ENCODE assay signal across 8 mouse cellular contexts in the genomic region with DNA sequence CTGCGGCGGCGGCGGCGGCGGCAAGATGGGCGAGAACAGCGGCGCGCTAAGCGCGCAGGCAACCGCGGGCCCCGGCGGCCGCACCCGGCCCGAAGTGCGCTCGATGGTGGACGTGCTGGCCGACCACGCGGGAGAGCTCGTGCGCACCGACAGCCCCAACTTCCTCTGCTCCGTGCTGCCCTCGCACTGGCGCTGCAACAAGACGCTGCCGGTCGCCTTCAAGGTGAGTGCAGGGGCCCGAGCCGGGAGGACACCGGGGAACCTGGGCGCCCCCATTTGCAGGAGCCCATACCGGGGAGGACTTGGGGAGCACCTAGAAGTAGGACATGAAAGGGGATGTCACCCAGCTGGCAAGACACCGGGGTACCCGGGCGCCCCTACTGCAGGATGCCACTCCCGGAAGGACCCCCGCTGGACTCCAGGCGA. TPM values are rescaled to one million over a fixed set of nuclear protein-coding genes. Genes with fewer than 3 reads are reported as not detected.
A peak's percentile ranks its signal among the peaks of the same experiment; 100 is the strongest.
DNase-seq lines count a peak whose midpoint lies in the region; ATAC-seq and TF ChIP-seq lines count a peak whose summit lies in the region.

No protein-coding gene starts in this region.

- H3K36me3 ChIP-seq in heart, embryonic 14.5 days (ENCODE audit: control insufficient read depth, insufficient read depth, low read length): no peaks in the 10 kb centered on the region
- H3K36me3 ChIP-seq in limb, embryonic 11.5 days (ENCODE audit: control insufficient read depth, insufficient read depth, low read length): no peaks in the 10 kb centered on the region
- H3K36me3 ChIP-seq in midbrain, embryonic 13.5 days: no peaks in the 10 kb centered on the region
- no peaks in the 10 kb centered on the region for H3K36me3 ChIP-seq in stomach, postnatal 0 days (ENCODE audit: control insufficient read depth, insufficient read depth, low read length)

- H3K9me3 ChIP-seq in heart, embryonic 14.5 days (ENCODE audit: control insufficient read depth, low read length): no peaks in the 10 kb centered on the region
- H3K9me3 ChIP-seq in limb, embryonic 11.5 days (ENCODE audit: control insufficient read depth, low read length): no peaks in the 10 kb centered on the region
- H3K9me3 ChIP-seq in midbrain, embryonic 13.5 days: no peaks in the 10 kb centered on the region
- H3K9me3 ChIP-seq in stomach, postnatal 0 days (ENCODE audit: control insufficient read depth, low read length): no peaks in the 10 kb centered on the region

- H3K4me1 ChIP-seq in heart, embryonic 14.5 days (ENCODE audit: control insufficient read depth in 2 of 2, insufficient read depth in 2 of 2, low read length in 2 of 2): peaks cover 0 to 14% of the 10 kb centered on the region in 2 experiments; a peak in 3 of 4 replicates
- H3K4me1 ChIP-seq in limb, embryonic 11.5 days (ENCODE audit: control insufficient read depth, insufficient read depth, low read length): peaks cover 43% of the 10 kb centered on the region
- peaks cover 23% of the 10 kb centered on the region for H3K4me1 ChIP-seq in midbrain, embryonic 13.5 days (replicated peaks)
- H3K4me1 ChIP-seq in stomach, postnatal 0 days (replicated peaks; ENCODE audit: control insufficient read depth, insufficient read depth): no peaks in the 10 kb centered on the region

- H3K4me2 ChIP-seq in heart, embryonic 14.5 days (ENCODE audit: low read length): peak overlapping the region; percentile 67
- peak overlapping the region; percentile 55 for H3K4me2 ChIP-seq in limb, embryonic 11.5 days (ENCODE audit: low read depth, severe bottlenecking)
- peak overlapping the region; percentile 50 for H3K4me2 ChIP-seq in midbrain, embryonic 13.5 days (replicated peaks)
- peak overlapping the region; percentile 52 for H3K4me2 ChIP-seq in stomach, postnatal 0 days (replicated peaks; ENCODE audit: low read depth)

- peak; percentile 32 to 46 for DNase-seq in CD8-positive naive resting alpha-beta T cell, adult 2 months (ENCODE audit: low read depth in 2 of 2, low spot score in 2 of 2)
- peak; percentile 46 for DNase-seq in ZHBTc4 (ENCODE audit: low read depth, low spot score)
- peak; percentile 63 for DNase-seq in limb, embryonic 11.5 days (ENCODE audit: low spot score)
- peak; percentile 44 for DNase-seq in stomach, postnatal 0 days (ENCODE audit: low spot score)
- DNase-seq in left cerebral cortex, adult 9 months (ENCODE audit: low spot score in 2 of 2): no peak
- DNase-seq in right cerebral cortex, postnatal 10 days (ENCODE audit: low spot score in 2 of 2): no peak

- H3K4me3 ChIP-seq in heart, embryonic 14.5 days (ENCODE audit: control insufficient read depth in 1 of 2, insufficient read depth in 1 of 2, low read depth in 1 of 2, low read length in 2 of 2): peak overlapping the region; percentile 16 to 40; a peak in 3 of 4 replicates
- peak overlapping the region; percentile 29 for H3K4me3 ChIP-seq in limb, embryonic 11.5 days (ENCODE audit: low read depth, low read length)
- H3K4me3 ChIP-seq in midbrain, embryonic 13.5 days (replicated peaks): peak overlapping the region; percentile 32
- peak overlapping the region; percentile 32 for H3K4me3 ChIP-seq in stomach, postnatal 0 days (ENCODE audit: low read depth, low read length)

- no peak for ATAC-seq in heart, embryonic 14.5 days (ENCODE audit: insufficient number of reproducible peaks, insufficient read depth, low FRiP score, low read depth)
- no peak for ATAC-seq in limb, embryonic 11.5 days (ENCODE audit: insufficient number of reproducible peaks, low FRiP score, low TSS enrichment, low read depth)
- ATAC-seq in midbrain, embryonic 13.5 days: no peak
- no peak for ATAC-seq in stomach, postnatal 0 days (ENCODE audit: low FRiP score, low TSS enrichment)

- no peak overlapping the region for H3K27ac ChIP-seq in heart, embryonic 14.5 days (replicated peaks in 1 of 2; ENCODE audit: control insufficient read depth in 1 of 2, insufficient read depth in 1 of 2, low read depth in 2 of 2, low read length in 2 of 2)
- H3K27ac ChIP-seq in limb, embryonic 11.5 days (replicated peaks; ENCODE audit: low read depth, low read length): no peak overlapping the region
- H3K27ac ChIP-seq in midbrain, embryonic 13.5 days: no peak overlapping the region
- H3K27ac ChIP-seq in stomach, postnatal 0 days (replicated peaks): no peak overlapping the region

- no peak for TF ChIP-seq EP300 in stomach, postnatal 0 days (optimal IDR thresholded peaks at IDR 0.05)

- under 1% methylated on average over 37 of the region's 45 CpGs for WGBS in heart, embryonic 14.5 days
- WGBS in limb, embryonic 11.5 days: under 1% methylated on average over 34 of the region's 45 CpGs
- under 1% methylated on average over 45 of the region's 45 CpGs for WGBS in midbrain, embryonic 13.5 days
- WGBS in stomach, postnatal 0 days: under 1% methylated on average over 38 of the region's 45 CpGs

- peak overlapping the region; percentile 41; the same call in 1 of the 2 replicates for H3K9ac ChIP-seq in heart, embryonic 14.5 days (ENCODE audit: low read length)
- H3K9ac ChIP-seq in limb, embryonic 11.5 days (ENCODE audit: low read length): peak overlapping the region; percentile 40
- no peak overlapping the region; the same call in 1 of the 2 replicates for H3K9ac ChIP-seq in midbrain, embryonic 13.5 days (replicated peaks)
- H3K9ac ChIP-seq in stomach, postnatal 0 days (ENCODE audit: low read length): no peak overlapping the region

- peaks cover 93% of the 10 kb centered on the region for H3K27me3 ChIP-seq in heart, embryonic 14.5 days (ENCODE audit: control insufficient read depth, insufficient read depth, low read length)
- peaks cover 99% of the 10 kb centered on the region for H3K27me3 ChIP-seq in limb, embryonic 11.5 days (ENCODE audit: control insufficient read depth, insufficient read depth, low read length)
- peaks cover 100% of the 10 kb centered on the region for H3K27me3 ChIP-seq in midbrain, embryonic 13.5 days
- H3K27me3 ChIP-seq in stomach, postnatal 0 days (ENCODE audit: control insufficient read depth, insufficient read depth, low read length): peaks cover 24% of the 10 kb centered on the region; the same call in 1 of the 2 replicates

- TF ChIP-seq CTCF in stomach, postnatal 0 days (IDR thresholded peaks at IDR 0.05; ENCODE audit: low read depth): peak; percentile 5; the same call in 1 of the 2 replicates

RNA-seq across cellular contexts. Expression of a gene that starts 32.4 kb away (rescaled TPM):
- 0.08 and 0.09 TPM in 2 replicates for polyA plus RNA-seq in heart, embryonic 14.5 days (2014; fragmentation: Nextera tagmentation; extraction: Ambion mirVana)
- 0.57 and 0.61 TPM in 2 replicates for polyA plus RNA-seq in limb, embryonic 11.5 days (2014; fragmentation: Nextera tagmentation; extraction: Ambion mirVana)
- polyA plus RNA-seq in midbrain, embryonic 13.5 days (2015; fragmentation: Nextera tagmentation; extraction: Ambion mirVana): not detected in 2 replicates
- polyA plus RNA-seq in stomach, postnatal 0 days (2015; fragmentation: Nextera tagmentation; extraction: Ambion mirVana): 0.13 and 0.25 TPM in 2 replicates

Comparison
In these comparisons a context has a peak if more than half of its experiments do, and no peak if none do; other contexts are left out.
1. DNase-seq: peak in CD8-positive naive resting alpha-beta T cell, adult 2 months (2 of 2), ZHBTc4 (single experiment), limb, embryonic 11.5 days (single experiment) and stomach, postnatal 0 days (single experiment); none in left cerebral cortex, adult 9 months (0 of 2) and right cerebral cortex, postnatal 10 days (0 of 2).
2. H3K9ac ChIP-seq: peak in heart, embryonic 14.5 days (single experiment) and limb, embryonic 11.5 days (single experiment); none in midbrain, embryonic 13.5 days (single experiment) and stomach, postnatal 0 days (single experiment).
3. Peak in every context shown above with its lines, with median percentiles within 50 percentile points of each other: H3K4me2 ChIP-seq and H3K4me3 ChIP-seq.